Mouse (Mus musculus): ENCODE results near the gene Ccdc148. TPM values are rescaled to one million over a fixed set of nuclear protein-coding genes. Genes with fewer than 3 reads are reported as not detected.

The Ccdc148 gene
- total and polyA plus RNA-seq, 3 experiments = not detected

DNA sequence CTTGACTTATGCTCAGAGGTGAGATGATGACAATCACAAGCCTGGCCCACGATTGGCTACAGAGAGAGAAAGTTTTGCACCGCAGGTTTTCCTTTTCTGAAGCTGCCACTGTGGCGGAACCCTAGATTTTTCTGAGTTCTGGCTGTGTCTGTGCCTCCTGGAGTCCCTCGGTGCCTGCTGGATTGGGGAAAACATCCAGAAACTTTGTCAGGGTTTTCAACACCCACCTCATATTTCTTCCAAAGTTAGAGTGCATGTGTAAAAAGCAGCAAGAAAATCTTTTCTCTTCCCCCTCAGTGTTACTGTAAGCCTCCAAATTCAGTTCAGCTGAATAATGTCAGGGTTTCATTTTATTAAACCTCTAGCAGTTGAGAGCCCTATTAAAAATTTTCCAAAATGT is 219.1 kb downstream of the Ccdc148 start:
- Histone ChIP-seq H3K4me3 (ENCODE audit: control insufficient read depth in 1 of 2, insufficient read depth in 1 of 2, low read depth in 2 of 2, low read length in 2 of 2) (no peak overlapping the region), H3K27ac (ENCODE audit: control insufficient read depth, low read depth, low read length) (no peak overlapping the region), H3K79me2 (ENCODE audit: control insufficient read depth, insufficient read depth, low read length, poor library complexity) (no peaks in the 10 kb centered on the region), H3K36me3 (ENCODE audit: control insufficient read depth in 1 of 2, insufficient read depth in 2 of 2, low read length in 2 of 2) (no peaks in the 10 kb centered on the region), H3K9me3 (replicated peaks; ENCODE audit: insufficient read depth, low read length) (no peaks in the 10 kb centered on the region), H3K9ac (ENCODE audit: control insufficient read depth, low read depth, low read length, poor library complexity, severe bottlenecking) (no peak overlapping the region), H3K4me1 (ENCODE audit: control insufficient read depth in 1 of 2, insufficient read depth in 2 of 2, low read length in 2 of 2) (no peaks in the 10 kb centered on the region), H3K27me3 (ENCODE audit: control insufficient read depth in 1 of 2, insufficient read depth in 2 of 2, low read length in 2 of 2) (no peaks in the 10 kb centered on the region)
- DNase-seq (ENCODE audit: low read depth, low spot score) = no peak
- TF ChIP-seq ZMIZ1 (IDR thresholded peaks at IDR 0.05; ENCODE audit: low read depth, low read length) (no peak), CHD1 (IDR thresholded peaks at IDR 0.05; ENCODE audit: low read depth, low read length) (no peak), USF1 (IDR thresholded peaks at IDR 0.05; ENCODE audit: low read depth, low read length) (no peak), MXI1 (IDR thresholded peaks at IDR 0.05; ENCODE audit: low read depth, low read length) (no peak), CTCF (IDR thresholded peaks at IDR 0.05 in 2 of 3, conservative IDR thresholded peaks at IDR 0.05 in 1 of 3; ENCODE audit: control insufficient read depth in 1 of 3, insufficient read depth in 1 of 3, low read depth in 2 of 3, low read length in 3 of 3, poor library complexity in 1 of 3, severe bottlenecking in 1 of 3) (no peak)

DNA sequence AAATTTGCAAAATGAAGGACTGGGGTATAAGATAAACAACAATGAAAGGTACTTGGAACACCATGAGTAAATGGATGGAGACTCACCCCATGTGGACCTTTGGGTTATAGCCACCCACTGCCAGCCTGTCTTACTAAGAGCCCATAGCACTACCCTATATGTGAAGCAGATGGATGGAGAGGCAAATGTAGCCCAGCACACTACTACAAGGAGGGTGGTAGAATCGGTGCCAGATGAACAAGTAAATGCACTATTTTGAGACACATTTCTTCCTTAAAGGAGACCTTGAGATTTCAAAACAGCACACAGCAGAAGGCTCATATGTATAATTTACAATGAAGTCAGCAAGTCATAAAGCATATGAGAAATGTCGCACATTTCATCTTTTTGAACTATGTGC is 234.9 kb downstream of the Ccdc148 start:
- H3K79me2 ChIP-seq (ENCODE audit: control insufficient read depth, insufficient read depth, low read length, poor library complexity) = no peaks in the 10 kb centered on the region
- no peak overlapping the region for H3K9ac ChIP-seq (ENCODE audit: control insufficient read depth, low read depth, low read length, poor library complexity, severe bottlenecking)
- H3K4me3 ChIP-seq (ENCODE audit: control insufficient read depth in 1 of 2, insufficient read depth in 1 of 2, low read depth in 2 of 2, low read length in 2 of 2) = no peak overlapping the region
- H3K27me3 ChIP-seq (ENCODE audit: control insufficient read depth in 1 of 2, insufficient read depth in 2 of 2, low read length in 2 of 2) = no peaks in the 10 kb centered on the region
- H3K27ac ChIP-seq (ENCODE audit: control insufficient read depth, low read depth, low read length) = no peak overlapping the region
- no peaks in the 10 kb centered on the region for H3K4me1 ChIP-seq (ENCODE audit: control insufficient read depth in 1 of 2, insufficient read depth in 2 of 2, low read length in 2 of 2)
- H3K36me3 ChIP-seq (ENCODE audit: control insufficient read depth in 1 of 2, insufficient read depth in 2 of 2, low read length in 2 of 2) = no peaks in the 10 kb centered on the region
- TF ChIP-seq MYB (IDR thresholded peaks at IDR 0.05; ENCODE audit: low read depth, low read length) (no peak), NRF1 (IDR thresholded peaks at IDR 0.05; ENCODE audit: insufficient read depth, low read depth, low read length, poor library complexity, severe bottlenecking) (no peak), MXI1 (IDR thresholded peaks at IDR 0.05; ENCODE audit: low read depth, low read length) (no peak), KAT2A (conservative IDR thresholded peaks at IDR 0.05; ENCODE audit: low read depth, low read length) (no peak), ZKSCAN1 (IDR thresholded peaks at IDR 0.05; ENCODE audit: low read depth, low read length) (no peak)
- no peaks in the 10 kb centered on the region for H3K9me3 ChIP-seq (replicated peaks; ENCODE audit: insufficient read depth, low read length)
- no peak for DNase-seq (ENCODE audit: low read depth, low spot score)

DNA sequence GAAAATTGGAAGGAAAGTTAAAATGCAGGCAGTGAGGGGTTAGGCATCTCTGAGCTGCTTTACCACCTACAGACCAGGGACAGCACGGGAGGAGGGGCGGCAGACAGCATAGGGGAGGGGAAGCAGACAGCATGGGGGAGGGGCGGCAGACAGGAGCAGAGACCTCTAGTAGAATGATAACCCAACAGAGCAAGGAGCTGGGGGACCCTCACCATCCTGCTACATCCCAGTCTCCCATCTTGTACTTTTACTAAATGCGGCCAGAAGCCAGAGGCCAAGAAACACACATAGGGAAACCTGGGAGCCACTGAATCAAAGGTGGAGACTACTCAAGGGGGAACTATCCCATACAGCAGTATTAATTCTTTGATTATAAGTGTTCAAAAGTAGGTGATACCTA is 242.1 kb downstream of the Ccdc148 start:
- Histone ChIP-seq H3K4me1 (ENCODE audit: control insufficient read depth in 1 of 2, insufficient read depth in 2 of 2, low read length in 2 of 2) (no peaks in the 10 kb centered on the region), H3K79me2 (ENCODE audit: control insufficient read depth, insufficient read depth, low read length, poor library complexity) (no peaks in the 10 kb centered on the region), H3K9ac (ENCODE audit: control insufficient read depth, low read depth, low read length, poor library complexity, severe bottlenecking) (no peak overlapping the region), H3K9me3 (replicated peaks; ENCODE audit: insufficient read depth, low read length) (no peaks in the 10 kb centered on the region), H3K27ac (ENCODE audit: control insufficient read depth, low read depth, low read length) (no peak overlapping the region), H3K36me3 (ENCODE audit: control insufficient read depth in 1 of 2, insufficient read depth in 2 of 2, low read length in 2 of 2) (no peaks in the 10 kb centered on the region), H3K27me3 (ENCODE audit: control insufficient read depth in 1 of 2, insufficient read depth in 2 of 2, low read length in 2 of 2) (no peaks in the 10 kb centered on the region), H3K4me3 (ENCODE audit: control insufficient read depth in 1 of 2, insufficient read depth in 1 of 2, low read depth in 2 of 2, low read length in 2 of 2) (no peak overlapping the region)
- TF ChIP-seq MXI1 (IDR thresholded peaks at IDR 0.05; ENCODE audit: low read depth, low read length) (no peak), GATA1 (IDR thresholded peaks at IDR 0.05; ENCODE audit: low read depth, low read length) (no peak), RCOR1 (IDR thresholded peaks at IDR 0.05; ENCODE audit: low read depth, low read length) (no peak), TCF12 (IDR thresholded peaks at IDR 0.05; ENCODE audit: low read depth, low read length) (no peak), ELF1 (IDR thresholded peaks at IDR 0.05; ENCODE audit: low read depth, low read length) (no peak), CHD1 (IDR thresholded peaks at IDR 0.05; ENCODE audit: low read depth, low read length) (no peak), SIN3A (IDR thresholded peaks at IDR 0.05; ENCODE audit: low read length) (no peak), NELFE (IDR thresholded peaks at IDR 0.05; ENCODE audit: low read depth, low read length) (no peak), JUND (IDR thresholded peaks at IDR 0.05; ENCODE audit: low read depth, low read length) (no peak), POLR2AphosphoS2 (IDR thresholded peaks at IDR 0.05; ENCODE audit: low read length) (no peak), MAX (IDR thresholded peaks at IDR 0.05; ENCODE audit: low read length) (no peak), SMC3 (IDR thresholded peaks at IDR 0.05; ENCODE audit: low read depth, low read length) (no peak), USF2 (IDR thresholded peaks at IDR 0.05; ENCODE audit: borderline replicate concordance in 1 of 2, insufficient read depth in 1 of 2, low read depth in 1 of 2, low read length in 2 of 2) (no peak), RAD21 (IDR thresholded peaks at IDR 0.05; ENCODE audit: low read depth, low read length) (no peak), ZKSCAN1 (IDR thresholded peaks at IDR 0.05; ENCODE audit: low read depth, low read length) (no peak)
- no peak for DNase-seq (ENCODE audit: low read depth, low spot score)

Data from MEL (cell line).